Mouse (Mus musculus): Measurements from ENCODE around the gene Tfcp2.

Gene Tfcp2

DNA sequence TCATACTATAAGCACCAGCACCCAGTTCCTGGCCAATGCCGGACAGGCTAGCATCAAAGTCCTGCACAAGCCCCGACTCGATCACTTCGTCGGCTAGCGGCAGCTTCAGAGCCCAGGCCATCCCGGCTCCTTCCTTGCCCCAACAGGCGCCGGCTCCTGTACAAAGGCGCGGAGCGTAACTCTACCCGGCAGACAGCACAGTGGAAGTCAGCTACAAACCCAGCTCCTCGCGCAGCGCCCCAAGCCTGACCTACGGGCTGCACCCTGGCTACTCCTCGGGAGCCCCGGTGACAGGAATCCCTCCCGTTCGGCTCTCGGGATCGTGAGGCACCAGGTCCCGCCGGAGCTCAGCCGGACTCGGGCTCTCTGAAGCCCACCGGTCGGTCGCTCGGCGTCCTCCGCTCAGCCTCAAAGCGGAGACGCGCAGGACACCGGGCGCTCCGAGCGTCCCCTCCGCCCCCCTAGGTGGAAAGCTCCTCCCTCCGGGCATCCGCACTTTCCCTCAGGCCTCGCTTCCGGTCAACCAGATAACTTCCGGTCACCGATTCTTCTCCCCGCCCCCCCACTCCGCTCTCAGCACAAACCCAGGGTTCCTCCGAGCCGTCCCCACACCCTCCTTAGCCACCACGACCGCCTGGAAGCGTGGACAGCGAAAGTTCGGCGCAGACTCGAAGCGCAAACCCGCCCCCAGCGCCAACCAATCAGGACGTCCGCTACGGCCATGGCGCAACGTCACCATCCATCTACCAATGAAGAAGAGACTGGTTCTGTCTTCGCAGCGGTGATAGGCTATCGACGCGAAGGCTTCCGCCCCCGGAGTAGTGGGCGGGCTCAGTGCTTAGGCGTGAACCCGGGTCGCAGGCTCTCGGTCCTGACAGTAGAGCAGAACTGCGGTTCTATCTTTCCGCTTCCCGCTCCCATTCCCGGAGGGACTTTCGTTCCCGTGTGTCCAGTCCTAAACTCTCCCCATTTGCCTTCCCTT lies at the start of gene Tfcp2:
Tfcp2 (minus strand) TSS at position 683 of the 982 bp plus-strand sequence.
- DNase-seq: peak; percentile 99

DNA sequence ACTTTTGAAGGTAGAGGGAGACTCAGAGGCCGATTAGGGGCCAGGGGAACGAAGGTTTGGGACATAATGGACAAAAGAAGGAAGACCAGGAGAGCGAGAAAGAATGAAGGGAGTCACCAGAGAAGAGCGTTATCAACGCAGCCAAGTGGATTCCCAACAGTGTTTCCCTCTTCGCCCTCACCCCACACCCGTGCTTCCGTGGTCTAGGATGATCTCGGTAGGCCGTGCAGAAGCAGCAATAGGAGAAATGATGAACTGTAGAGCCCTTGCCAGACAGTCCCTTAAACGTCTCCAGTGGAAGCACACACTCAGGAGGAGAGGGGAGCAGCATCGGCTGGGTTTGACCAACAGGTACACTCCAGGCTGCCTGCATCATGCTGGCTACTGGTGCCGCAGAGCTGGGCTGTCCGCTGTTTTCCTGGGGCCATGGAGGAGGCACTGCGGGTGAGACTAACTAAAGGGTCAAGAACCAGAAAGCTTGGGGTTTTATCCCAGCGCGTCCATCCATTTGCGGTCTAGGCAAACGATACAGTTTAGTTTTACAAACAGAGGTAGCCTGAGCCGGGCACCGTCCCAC lies 49.0 kb upstream of the Tfcp2 start:
- DNase-seq: no peak

- peak; percentile 86 for DNase-seq
Measured at GRCm38 (mm10) chr15:100600047-100600695, 48.4 kb upstream of the Tfcp2 start.

GRCm38 (mm10) chr15:100599276-100600046 lies 47.7 kb upstream of the Tfcp2 start, which contains the start of gene Pou6f1:
TSS of gene Pou6f1 (minus strand) at chr15:100599984.
- DNase-seq: peak; percentile 65

DNA sequence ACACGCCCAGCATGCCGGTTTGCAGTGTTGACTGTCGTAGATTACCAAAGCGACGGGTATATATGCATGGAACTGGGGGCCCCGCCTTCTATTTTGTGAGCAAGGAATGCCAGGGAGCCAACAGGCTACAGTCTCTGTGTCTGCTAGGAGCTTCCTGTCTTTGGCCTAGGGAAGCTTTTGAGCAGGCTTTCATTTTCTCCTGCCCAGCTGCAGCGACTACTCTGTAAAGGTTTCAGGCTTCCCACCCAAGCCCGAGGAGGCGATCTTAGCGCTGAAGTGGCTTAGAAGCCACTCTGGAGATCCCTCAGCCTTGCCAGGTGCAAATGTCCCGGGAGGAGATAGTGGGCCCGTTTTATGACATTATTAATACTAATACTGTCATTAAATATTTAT lies 47.1 kb upstream of the Tfcp2 start:
- peak; percentile 78 for DNase-seq

DNA sequence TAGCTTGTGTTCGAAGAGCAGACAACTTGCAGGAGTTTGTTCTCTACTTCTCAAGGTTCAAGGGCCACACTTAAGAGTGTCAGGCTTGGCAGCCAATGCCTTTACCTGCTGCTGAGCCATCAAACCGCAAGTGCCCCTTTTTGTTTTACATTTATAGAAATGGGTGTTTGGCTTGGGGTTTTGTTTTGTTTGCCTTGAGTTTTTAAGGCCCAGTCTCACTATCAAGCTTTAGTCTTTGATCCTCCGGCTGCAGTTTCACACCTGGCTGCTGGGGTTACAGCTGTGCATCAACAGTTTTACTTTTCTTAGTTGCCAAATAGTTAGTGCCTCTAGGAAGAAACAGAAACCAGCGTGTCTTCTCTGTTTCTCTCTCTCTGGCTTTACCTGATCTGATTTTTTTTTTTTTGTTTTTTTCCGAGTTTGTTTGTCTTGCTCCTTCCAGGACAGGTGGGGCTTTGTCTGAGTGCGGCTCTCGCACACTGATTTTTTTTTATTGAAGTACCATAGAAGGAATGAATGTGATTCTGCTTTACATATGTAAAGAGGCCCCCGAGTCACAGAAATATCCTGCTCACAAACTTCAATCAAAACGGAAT lies 46.6 kb upstream of the Tfcp2 start:
- DNase-seq: peak; percentile 81

GRCm38 (mm10) chr15:100592817-100593216 lies 41.0 kb upstream of the Tfcp2 start:
- DNase-seq: no peak

GRCm38 (mm10) chr15:100590436-100590835 lies 38.6 kb upstream of the Tfcp2 start:
- DNase-seq: peak; percentile 37

DNA sequence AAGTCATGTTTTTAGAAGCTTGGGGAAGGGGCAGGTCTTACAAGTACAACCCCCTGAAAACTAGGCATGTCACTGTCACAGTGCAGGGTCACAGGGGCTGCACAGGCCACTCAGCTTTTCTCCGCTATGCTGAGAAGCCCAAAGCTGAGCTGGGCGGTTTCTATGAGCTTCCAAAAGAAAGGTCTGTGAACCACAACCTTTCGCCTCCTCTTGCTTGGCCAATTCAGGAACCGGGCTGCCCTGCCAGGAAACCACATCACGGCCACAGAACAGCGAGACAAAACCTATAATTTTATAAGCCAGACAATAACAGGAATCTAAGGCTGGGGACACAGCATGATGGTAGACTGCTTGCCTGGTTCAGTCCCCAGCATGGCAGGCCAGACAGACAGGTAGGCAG lies 36.5 kb upstream of the Tfcp2 start:
- no peak for DNase-seq

DNA sequence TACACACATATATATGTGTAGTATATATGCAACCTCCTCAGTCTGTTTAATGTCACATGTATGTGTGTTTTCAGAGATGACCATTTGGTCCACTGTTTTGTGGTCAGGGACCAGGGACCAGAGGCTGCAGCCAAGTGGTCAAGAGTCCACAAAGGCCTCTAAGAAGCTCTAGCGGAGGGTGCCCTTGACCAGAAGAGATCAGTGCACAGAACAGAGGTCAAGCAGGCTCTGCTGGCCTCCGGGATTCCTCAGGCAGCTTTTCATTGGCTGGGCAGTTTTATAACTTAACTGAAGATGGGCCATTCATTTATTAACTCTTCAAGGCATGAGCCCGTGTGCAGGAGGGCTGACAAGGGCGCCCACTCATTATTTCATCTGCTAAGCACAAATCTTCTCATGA lies 35.4 kb upstream of the Tfcp2 start:
- no peak for DNase-seq

DNA sequence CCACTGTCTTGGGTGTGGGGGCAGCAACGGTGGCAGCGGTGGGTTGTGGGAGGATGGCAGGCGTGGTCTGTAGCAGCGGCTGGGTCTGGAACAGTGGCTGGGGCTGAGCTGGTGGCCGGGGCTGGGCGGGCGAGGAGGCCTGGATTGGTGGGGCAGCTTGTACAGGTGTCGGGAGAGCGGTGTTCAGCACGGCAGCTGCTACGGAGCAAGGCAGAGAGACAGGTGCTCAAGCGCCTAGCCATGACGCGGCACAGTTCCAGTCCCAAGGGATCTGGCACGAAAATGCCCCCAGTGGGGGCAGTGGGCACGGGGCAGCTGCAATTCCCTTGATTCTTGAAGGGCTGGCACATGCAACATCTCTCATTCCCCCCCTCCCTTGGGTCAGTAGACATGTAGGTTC lies 34.1 kb upstream of the Tfcp2 start:
- DNase-seq: no peak

DNA sequence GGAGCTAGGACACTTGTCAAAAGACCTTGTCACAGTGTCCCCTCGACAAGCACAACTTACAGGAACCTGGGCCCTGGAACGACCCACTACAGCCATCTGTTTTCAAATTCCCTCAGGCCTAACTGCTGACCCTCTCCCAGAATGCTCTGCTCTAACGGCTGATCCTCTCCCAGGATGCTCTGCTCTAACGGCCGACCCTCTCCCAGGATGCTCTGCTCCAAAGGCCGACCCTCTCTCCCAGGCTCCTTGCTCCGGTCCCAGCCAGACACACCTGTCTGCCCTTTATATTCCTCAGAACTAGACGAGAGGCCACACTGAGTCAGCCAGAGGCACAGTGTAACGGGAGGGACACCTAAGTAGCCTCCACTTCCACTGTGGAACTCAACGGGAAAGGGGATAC lies 28.3 kb upstream of the Tfcp2 start:
- no peak for DNase-seq

DNA sequence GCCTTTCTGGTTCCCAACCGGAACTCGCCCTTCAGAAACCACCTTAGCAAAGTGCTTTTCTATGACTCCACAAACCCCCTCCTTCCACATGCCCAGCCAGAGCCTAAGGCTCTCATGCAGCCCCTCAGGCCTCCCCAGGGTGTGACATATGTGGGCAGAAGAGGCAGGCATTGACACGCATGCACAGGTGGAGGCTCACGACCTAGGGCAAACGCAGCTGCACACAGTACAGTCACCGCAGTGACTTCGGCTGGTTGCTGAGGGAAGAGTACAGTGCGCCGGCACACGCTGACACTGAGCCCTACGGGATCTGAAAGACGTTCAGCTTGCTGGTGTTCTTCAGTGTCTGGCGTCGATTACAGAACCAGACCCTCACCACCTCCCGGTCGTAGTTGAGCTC lies 26.2 kb upstream of the Tfcp2 start:
- DNase-seq: no peak

- DNase-seq: no peak
Measured at GRCm38 (mm10) chr15:100576810-100577209, 25.0 kb upstream of the Tfcp2 start.

DNA sequence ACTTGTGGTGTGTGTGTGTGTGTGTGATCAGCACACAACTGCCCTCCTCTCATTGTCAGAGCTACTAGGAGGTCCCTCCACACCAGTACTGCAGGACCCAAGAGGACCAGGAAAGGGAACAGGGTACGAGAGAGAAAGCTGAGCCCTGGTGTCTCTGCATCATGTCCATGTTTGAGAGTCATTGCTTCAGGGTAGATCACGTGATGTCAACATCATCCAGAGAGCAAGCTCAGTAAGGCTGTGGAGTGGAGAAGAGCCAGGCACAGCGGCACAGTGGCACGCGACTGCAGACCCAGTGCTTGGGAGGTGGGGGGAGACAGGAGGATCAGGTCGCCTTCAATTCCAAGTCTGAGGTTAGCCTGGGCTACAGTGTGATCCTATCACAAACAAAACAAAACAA lies 24.6 kb upstream of the Tfcp2 start:
- DNase-seq: no peak

- DNase-seq: no peak
Measured at GRCm38 (mm10) chr15:100575366-100575765, 23.6 kb upstream of the Tfcp2 start.

DNA sequence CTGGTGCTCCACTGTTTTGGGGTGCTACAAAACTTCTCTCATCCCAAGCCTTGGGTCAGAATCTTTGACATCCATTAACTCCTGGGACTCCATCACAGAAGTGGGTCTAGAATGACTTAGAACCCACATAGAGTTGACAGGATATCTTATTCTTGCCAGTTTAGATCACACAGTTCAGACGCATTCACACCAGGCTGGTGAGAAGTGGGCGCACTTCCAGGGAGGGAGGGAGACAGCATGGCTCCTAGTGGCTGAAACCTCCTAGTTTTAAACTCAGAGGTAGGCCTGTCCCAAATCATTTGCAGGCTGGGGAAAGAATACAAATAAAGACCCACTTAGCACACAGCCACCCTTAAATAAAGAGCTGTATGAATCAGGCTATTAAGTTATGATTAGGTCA lies 22.6 kb upstream of the Tfcp2 start:
- no peak for DNase-seq

GRCm38 (mm10) chr15:100573946-100574345 lies 22.1 kb upstream of the Tfcp2 start:
- DNase-seq: no peak

DNA sequence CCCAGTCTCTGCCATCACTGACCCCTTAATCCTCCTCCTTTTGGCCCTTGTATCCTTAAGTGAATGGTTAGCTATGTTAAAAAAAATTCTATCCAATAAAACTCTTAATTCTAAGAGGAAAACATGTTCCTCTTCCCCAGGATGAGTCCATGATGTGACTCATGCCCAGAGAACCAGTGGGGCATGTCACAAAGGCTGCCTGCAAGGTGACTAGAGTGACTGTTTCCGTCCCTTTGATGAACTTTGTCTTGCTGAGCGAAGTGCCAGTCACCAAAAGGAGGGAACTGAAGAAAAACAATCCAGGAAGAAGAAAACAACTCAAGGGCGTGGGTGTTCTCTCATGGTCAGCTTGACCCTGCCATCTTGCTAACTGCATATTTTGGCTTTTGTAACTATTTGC lies 17.4 kb upstream of the Tfcp2 start:
- DNase-seq: no peak

DNA sequence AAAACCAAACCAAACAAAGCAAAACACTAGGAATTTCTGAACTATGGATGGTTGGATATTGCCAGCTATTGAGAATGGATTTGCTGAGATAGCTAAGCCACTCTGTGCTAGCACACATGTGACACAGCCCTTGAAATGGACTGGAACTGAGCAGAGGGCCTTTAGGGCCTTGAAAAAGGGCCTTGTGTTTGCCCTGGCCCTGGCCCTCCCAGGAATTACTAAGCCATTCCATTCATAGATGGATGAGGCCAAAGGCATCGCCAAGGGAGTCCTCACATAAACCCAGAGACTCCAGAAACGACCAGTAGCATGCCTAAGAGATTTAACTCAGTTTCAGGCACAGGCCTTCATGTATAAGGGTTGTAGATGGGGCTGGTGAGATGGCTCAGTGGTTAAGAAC lies 14.7 kb upstream of the Tfcp2 start:
- no peak for DNase-seq

GRCm38 (mm10) chr15:100557705-100558433 lies 6.1 kb upstream of the Tfcp2 start:
- DNase-seq: no peak

DNA sequence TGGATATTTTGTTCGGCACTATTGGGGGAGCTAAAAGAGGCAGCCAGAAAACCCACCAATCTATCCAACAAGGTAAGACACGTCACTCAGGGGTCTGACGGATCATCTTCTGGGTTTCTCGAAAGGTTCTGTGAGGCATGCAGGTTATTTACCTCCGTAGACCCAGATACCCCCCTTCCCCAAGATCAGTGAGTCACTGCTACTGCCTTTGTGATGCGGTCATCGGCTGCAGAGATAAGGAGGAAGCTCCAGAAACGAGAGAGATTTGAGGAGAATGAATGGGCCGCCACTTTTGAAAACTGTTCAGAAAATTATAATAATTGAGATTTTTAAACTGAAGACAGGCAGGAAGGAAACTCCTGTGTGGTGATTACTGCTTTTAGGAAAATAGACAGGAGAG lies 4.6 kb upstream of the Tfcp2 start:
- DNase-seq: no peak

All from lung, postnatal 36 days (tissue).